Mouse (Mus musculus) ES-E14 (cell line): Measurements from ENCODE around the gene Ddx39. TPM values are rescaled to one million over a fixed set of nuclear protein-coding genes. Genes with fewer than 3 reads are reported as not detected.

Source experiments
- DNase-seq: peaks from one replicate; pipeline ENCODE4 v3.0.0-alpha.2; 2013; ENCODE audit warnings: low read depth, low spot score
- H3K27ac ChIP-seq: 2 replicates; pipeline ENCODE4 v1.5.1; 2012; ENCODE audit warnings: low read depth, mild to moderate bottlenecking, low read length, moderate library complexity, mixed read lengths; ENCODE audit not compliant: poor library complexity, insufficient read depth, severe bottlenecking
- H3K36me3 ChIP-seq: 2 replicates; pipeline ENCODE4 v1.6.1; 2012; ENCODE audit warnings: mild to moderate bottlenecking, low read length, moderate library complexity, mixed read lengths; ENCODE audit not compliant: control insufficient read depth, poor library complexity, insufficient read depth, severe bottlenecking
- H3K4me1 ChIP-seq, 2 experiments: fragments of 150-350 bp in 1 of 2; sonication (generic) in 1 of 2; 2 replicates each; pipeline ENCODE4 v1.6.1; 2012; ENCODE audit warnings: low read length in 2 of 2, mild to moderate bottlenecking in 1 of 2, mixed read lengths in 1 of 2; ENCODE audit not compliant: control insufficient read depth in 2 of 2, insufficient read depth in 2 of 2, poor library complexity in 1 of 2
- H3K4me3 ChIP-seq, 2 experiments: fragments of 150-350 bp in 1 of 2; sonication (generic) in 1 of 2; 2 replicates each; pipeline ENCODE4 v1.5.1; 2012; ENCODE audit warnings: low read length in 2 of 2, low read depth in 1 of 2, mild to moderate bottlenecking in 1 of 2, mixed read lengths in 1 of 2; ENCODE audit not compliant: insufficient read depth in 1 of 2, poor library complexity in 1 of 2, severe bottlenecking in 1 of 2
- H3K9ac ChIP-seq: 2 replicates; pipeline ENCODE4 v1.6.1; 2012; ENCODE audit warnings: low read depth, mild to moderate bottlenecking, low read length, mixed read lengths; ENCODE audit not compliant: poor library complexity, insufficient read depth, severe bottlenecking
- H3K9me3 ChIP-seq: fragments of 150-350 bp; sonication (generic); 2 replicates; pipeline ENCODE4 v1.6.1; 2012; ENCODE audit warnings: low read depth, mild to moderate bottlenecking, low read length; ENCODE audit not compliant: control insufficient read depth, insufficient read depth
- CHD2 ChIP-seq: IDR thresholded peaks from 2 replicates; pipeline ENCODE4 v1.6.1; 2014; ENCODE audit warnings: mild to moderate bottlenecking, low read depth, low read length, inconsistent platforms
- HCFC1 ChIP-seq: IDR thresholded peaks from 2 replicates; pipeline ENCODE4 v1.6.1; 2012; ENCODE audit warnings: low read length, inconsistent platforms, borderline replicate concordance; ENCODE audit not compliant: insufficient read depth
- MAFK ChIP-seq: IDR thresholded peaks from 2 replicates; pipeline ENCODE4 v1.6.1; 2014; ENCODE audit warnings: mild to moderate bottlenecking, low read depth, low read length, inconsistent platforms; ENCODE audit not compliant: insufficient read depth
- ZC3H11A ChIP-seq: IDR thresholded peaks from 2 replicates; pipeline ENCODE4 v1.6.1; 2012; ENCODE audit warnings: low read depth, mild to moderate bottlenecking, inconsistent platforms, low read length, borderline replicate concordance
- ZNF384 ChIP-seq: IDR thresholded peaks from 2 replicates; pipeline ENCODE4 v1.6.1; 2012; ENCODE audit warnings: low read depth, low read length, inconsistent platforms
- in situ Hi-C, 2 experiments: fragments of 600-800 bp; cut with MboI; formaldehyde crosslinking; loops; one replicate each; pipeline ENCODE4 v1.15.1; 2025; ENCODE audit warnings: low sequenced_read_pairs in 2 of 2, inconsistent platforms in 1 of 2; ENCODE audit not compliant: unreplicated experiment in 2 of 2
- total RNA-seq: library from RNA; depleted of rRNA; stranded (reverse); fragments of 300-350 nt; gene quantifications from 2 replicates; pipeline ENCODE4 v1.2.3, GENCODE M21; 2012

Ddx39 gene
- total RNA-seq, 1 experiment, result 324 TPM

GRCm38 (mm10) chr8:83731906-83732305 is 16.9 kb downstream of the Ddx39 start:
- Histone ChIP-seq H3K9me3 (no peaks in the 10 kb centered on the region), H3K4me1 (peaks cover 6 to 12% of the 10 kb centered on the region in 2 experiments; a peak in 1 of 4 replicates), H3K9ac (no peak overlapping the region), H3K36me3 (peaks cover 59% of the 10 kb centered on the region), H3K4me3 (no peak overlapping the region), H3K27ac (no peak overlapping the region)
- no peak for TF ChIP-seq ZNF384
- no peak for TF ChIP-seq ZC3H11A
- no peak for TF ChIP-seq CHD2
- TF ChIP-seq HCFC1, result no peak
- no peak for TF ChIP-seq MAFK
- in situ Hi-C loops, result no loop called here
- no peak for DNase-seq

GRCm38 (mm10) chr8:83732919-83733318 is 17.9 kb downstream of the Ddx39 start:
- H3K4me3 ChIP-seq, result no peak overlapping the region
- no peak overlapping the region for H3K27ac ChIP-seq
- no peak for DNase-seq
- in situ Hi-C loops, result no loop called here
- H3K36me3 ChIP-seq, result peaks cover 54% of the 10 kb centered on the region
- no peaks in the 10 kb centered on the region for H3K9me3 ChIP-seq
- peaks cover 6 to 12% of the 10 kb centered on the region in 2 experiments; a peak in 1 of 4 replicates for H3K4me1 ChIP-seq
- H3K9ac ChIP-seq, result no peak overlapping the region
- TF ChIP-seq MAFK (no peak), ZC3H11A (no peak), HCFC1 (no peak), ZNF384 (no peak), CHD2 (no peak)

- Histone ChIP-seq H3K9me3 (no peaks in the 10 kb centered on the region), H3K9ac (no peak overlapping the region), H3K4me3 (no peak overlapping the region), H3K27ac (no peak overlapping the region), H3K36me3 (peaks cover 23% of the 10 kb centered on the region), H3K4me1 (peaks cover 8 to 24% of the 10 kb centered on the region in 2 experiments; a peak in 1 of 4 replicates)
- in situ Hi-C loops, result no loop called here
- no peak for TF ChIP-seq HCFC1
- TF ChIP-seq CHD2, result no peak
- no peak for TF ChIP-seq ZNF384
- TF ChIP-seq ZC3H11A, result no peak
- no peak for TF ChIP-seq MAFK
- DNase-seq, result no peak
Observed at GRCm38 (mm10) chr8:83736681-83737080, 21.7 kb downstream of the Ddx39 start.

GRCm38 (mm10) chr8:83737346-83737745 is 22.4 kb downstream of the Ddx39 start:
- Histone ChIP-seq H3K27ac (peak overlapping the region; percentile 14; the same call in 1 of the 2 replicates), H3K9me3 (no peaks in the 10 kb centered on the region), H3K4me1 (peaks cover 8 to 24% of the 10 kb centered on the region in 2 experiments; a peak in 1 of 4 replicates), H3K9ac (no peak overlapping the region), H3K4me3 (no peak overlapping the region), H3K36me3 (peaks cover 17% of the 10 kb centered on the region)
- TF ChIP-seq HCFC1 (no peak), ZNF384 (no peak), ZC3H11A (no peak), MAFK (no peak), CHD2 (no peak)
- in situ Hi-C loops, result no loop called here
- no peak for DNase-seq
